Mouse (Mus musculus): Measurements from ENCODE around the gene Cbx3. TPM values are rescaled to one million over a fixed set of nuclear protein-coding genes. Genes with fewer than 3 reads are reported as not detected.

Cbx3 gene
- polyA plus RNA-seq, 1 experiment from 2014 or later, result 791 TPM

Other genes starting within 250 kb of the Cbx3 start
- 3.7 and 3.8 TPM in 2 replicates for gene Nfe2l3, start 37.7 kb upstream of the Cbx3 start, polyA plus RNA-seq (2015; fragmentation: Nextera tagmentation; extraction: Ambion mirVana)
- 2,330 and 2,378 TPM in 2 replicates for gene Hnrnpa2b1, start 466 bp upstream of the Cbx3 start, polyA plus RNA-seq (2015; fragmentation: Nextera tagmentation; extraction: Ambion mirVana)
- gene Snx10, start 53.5 kb downstream of the Cbx3 start, polyA plus RNA-seq (2015; fragmentation: Nextera tagmentation; extraction: Ambion mirVana), result 41.2 and 43.8 TPM in 2 replicates